Mouse (Mus musculus): Measurements from ENCODE around the gene Sft2d1.

GRCm38 (mm10) chr17:8355692-8356091 is 44.8 kb downstream of the Sft2d1 start, which contains the start of gene T2:
- no peak for TF ChIP-seq CTCF (IDR thresholded peaks at IDR 0.05; ENCODE audit: control insufficient read depth, insufficient read depth, low read length)
- TF ChIP-seq POLR2A (IDR thresholded peaks at IDR 0.05; ENCODE audit: borderline replicate concordance, control insufficient read depth, low read depth, low read length): no peak

All from bone marrow, adult 2 months (tissue).